ENCODE assay signal across 9 mouse cellular contexts in the genomic region with DNA sequence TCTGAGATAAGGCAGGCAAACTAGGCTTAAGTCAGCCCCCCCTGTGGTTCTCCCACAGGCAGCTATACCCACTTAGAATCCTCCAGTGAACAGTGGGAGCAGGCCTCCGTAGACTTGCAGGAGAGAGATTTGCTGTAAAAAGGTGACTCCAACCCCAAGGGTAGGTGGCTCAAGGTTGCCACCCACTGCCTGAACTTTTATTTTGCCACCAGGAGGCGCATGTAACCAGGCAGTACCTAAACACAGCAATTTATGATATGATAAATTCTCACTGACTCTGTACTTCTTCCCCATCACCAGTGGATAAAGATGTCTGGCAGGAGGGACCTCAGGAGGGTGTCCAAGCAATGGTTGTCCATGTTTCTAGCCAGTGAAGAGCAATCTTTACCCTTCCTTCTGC. TPM values are rescaled to one million over a fixed set of nuclear protein-coding genes. Genes with fewer than 3 reads are reported as not detected.
DNase-seq lines count a peak whose midpoint lies in the region; ATAC-seq and TF ChIP-seq lines count a peak whose summit lies in the region.
"Had no signal": no experiment of that assay in that cellular context is flagged by ENCODE, and none has a peak within 500 bp of the region (broad histone marks: within the 10 kb centered on the region; RNA-seq: fewer than 3 reads in every experiment).

No protein-coding gene starts in this region.

- H3K9me3 ChIP-seq in kidney, embryonic 15.5 days (replicated peaks), result no peaks in the 10 kb centered on the region
- no peaks in the 10 kb centered on the region for H3K9me3 ChIP-seq in midbrain, postnatal 0 days (ENCODE audit: low read length)
- H3K9me3 ChIP-seq in midbrain, embryonic 14.5 days (ENCODE audit: control insufficient read depth, low read length), result no peaks in the 10 kb centered on the region
- no peaks in the 10 kb centered on the region for H3K9me3 ChIP-seq in embryonic facial prominence, embryonic 10.5 days

- no peak for ATAC-seq in kidney, embryonic 15.5 days (replicated peaks; ENCODE audit: low FRiP score)
- no peak for ATAC-seq in midbrain, postnatal 0 days (ENCODE audit: low FRiP score)
- ATAC-seq in midbrain, embryonic 14.5 days (ENCODE audit: low FRiP score, low TSS enrichment), result no peak

- H3K36me3 ChIP-seq in kidney, adult 2 months (ENCODE audit: control insufficient read depth, insufficient read depth, low read length), result no peaks in the 10 kb centered on the region
- no peaks in the 10 kb centered on the region for H3K36me3 ChIP-seq in kidney, embryonic 15.5 days
- peaks cover 40% of the 10 kb centered on the region for H3K36me3 ChIP-seq in midbrain, postnatal 0 days (ENCODE audit: insufficient read depth, low read length)
- H3K36me3 ChIP-seq in midbrain, embryonic 14.5 days (ENCODE audit: control insufficient read depth, insufficient read depth, low read length), result no peaks in the 10 kb centered on the region
- no peaks in the 10 kb centered on the region for H3K36me3 ChIP-seq in embryonic facial prominence, embryonic 10.5 days (replicated peaks)

- no peak for TF ChIP-seq POLR2A in kidney, adult 2 months (IDR thresholded peaks at IDR 0.05; ENCODE audit: low read depth, low read length)

- WGBS in kidney, adult 2 months, result 54% methylated on average over 2 of the region's 2 CpGs
- 59% methylated on average over 2 of the region's 2 CpGs for WGBS in kidney, embryonic 15.5 days
- WGBS in midbrain, postnatal 0 days, result 59% methylated on average over 2 of the region's 2 CpGs
- WGBS in midbrain, embryonic 14.5 days, result 74% methylated on average over 2 of the region's 2 CpGs
- WGBS in embryonic facial prominence, embryonic 10.5 days, result 56% methylated on average over 2 of the region's 2 CpGs

- H3K9ac ChIP-seq in kidney, embryonic 15.5 days, result no peak overlapping the region
- H3K9ac ChIP-seq in midbrain, postnatal 0 days (replicated peaks; ENCODE audit: low read length, poor library complexity, severe bottlenecking), result no peak overlapping the region
- H3K9ac ChIP-seq in midbrain, embryonic 14.5 days (replicated peaks; ENCODE audit: low read length), result no peak overlapping the region

- TF ChIP-seq CTCF in kidney, adult 2 months (conservative IDR thresholded peaks at IDR 0.05; ENCODE audit: insufficient read depth, insufficient read length, low read depth, low read length), result peak; percentile 43
- TF ChIP-seq CTCF in midbrain, postnatal 0 days (IDR thresholded peaks at IDR 0.05), result peak; percentile 58

- H3K27ac ChIP-seq in kidney, adult 2 months (ENCODE audit: insufficient read depth, low read depth, low read length), result no peak overlapping the region
- H3K27ac ChIP-seq in kidney, embryonic 15.5 days, result no peak overlapping the region
- no peak overlapping the region for H3K27ac ChIP-seq in midbrain, postnatal 0 days (ENCODE audit: low read depth, low read length)
- no peak overlapping the region for H3K27ac ChIP-seq in midbrain, embryonic 14.5 days (replicated peaks; ENCODE audit: low read depth, low read length)
- H3K27ac ChIP-seq in embryonic facial prominence, embryonic 10.5 days (replicated peaks), result no peak overlapping the region
- H3K27ac ChIP-seq: macrophage had no signal

- peak; percentile 19 for DNase-seq in kidney, adult 2 months
- DNase-seq in midbrain, postnatal 0 days (ENCODE audit: low spot score), result no peak
- DNase-seq in midbrain, embryonic 14.5 days, result no peak
- DNase-seq in adipocyte (ENCODE audit: low spot score), result peak; percentile 27
- DNase-seq in thymus, postnatal 14 days, result peak; percentile 39
- no peak for DNase-seq in cerebellum, postnatal 36 days
- no peak for DNase-seq in embryonic facial prominence, embryonic 10.5 days (ENCODE audit: low spot score)

- H3K27me3 ChIP-seq in kidney, adult 2 months (replicated peaks; ENCODE audit: control insufficient read depth, insufficient read depth, low read length), result no peaks in the 10 kb centered on the region
- H3K27me3 ChIP-seq in kidney, embryonic 15.5 days, result peaks cover 8% of the 10 kb centered on the region; the same call in 1 of the 2 replicates
- no peaks in the 10 kb centered on the region for H3K27me3 ChIP-seq in midbrain, postnatal 0 days (ENCODE audit: insufficient read depth, low read length)
- H3K27me3 ChIP-seq in midbrain, embryonic 14.5 days (ENCODE audit: control insufficient read depth, insufficient read depth, low read length), result no peaks in the 10 kb centered on the region
- peaks cover 21% of the 10 kb centered on the region for H3K27me3 ChIP-seq in embryonic facial prominence, embryonic 10.5 days (replicated peaks; ENCODE audit: low read depth, poor library complexity, severe bottlenecking)

- H3K4me3 ChIP-seq in kidney, adult 2 months (ENCODE audit: insufficient read depth, low read depth, low read length), result no peak overlapping the region
- H3K4me3 ChIP-seq in kidney, embryonic 15.5 days (replicated peaks), result no peak overlapping the region
- H3K4me3 ChIP-seq in midbrain, postnatal 0 days (ENCODE audit: low read depth, low read length), result no peak overlapping the region
- H3K4me3 ChIP-seq in midbrain, embryonic 14.5 days (replicated peaks; ENCODE audit: low read depth, low read length), result no peak overlapping the region
- H3K4me3 ChIP-seq in embryonic facial prominence, embryonic 10.5 days, result no peak overlapping the region

- no peaks in the 10 kb centered on the region for H3K4me1 ChIP-seq in kidney, adult 2 months (ENCODE audit: control insufficient read depth, insufficient read depth, low read length)
- H3K4me1 ChIP-seq in kidney, embryonic 15.5 days, result no peaks in the 10 kb centered on the region
- peaks cover 3% of the 10 kb centered on the region; the same call in 1 of the 2 replicates for H3K4me1 ChIP-seq in midbrain, postnatal 0 days (ENCODE audit: insufficient read depth, low read length)
- peaks cover 4% of the 10 kb centered on the region; the same call in 1 of the 2 replicates for H3K4me1 ChIP-seq in midbrain, embryonic 14.5 days (ENCODE audit: control insufficient read depth, insufficient read depth, low read length)
- 0 out of 2 replicates have a peak, but pooled peaks cover 8% of the 10 kb centered on the region for H3K4me1 ChIP-seq in embryonic facial prominence, embryonic 10.5 days

- H3K4me2 ChIP-seq in kidney, embryonic 15.5 days, result no peak overlapping the region
- no peak overlapping the region for H3K4me2 ChIP-seq in midbrain, postnatal 0 days (ENCODE audit: low read depth, low read length, poor library complexity, severe bottlenecking)
- H3K4me2 ChIP-seq in midbrain, embryonic 14.5 days (ENCODE audit: low read length), result no peak overlapping the region

RNA-seq across cellular contexts. Expression of a gene that starts 38.1 kb away (rescaled TPM):
- polyA plus RNA-seq in kidney, adult 2 months (2012; rRNA removed), result 18.8 and 20.0 TPM in 2 replicates
- polyA plus RNA-seq in kidney, embryonic 15.5 days (2015; fragmentation: Nextera tagmentation; extraction: Ambion mirVana), result 18.3 and 19.5 TPM in 2 replicates
- total RNA-seq in midbrain, postnatal 0 days (2014; rRNA removed), result 11.3 and 14.0 TPM in 2 replicates
- 11.9 and 12.8 TPM in 2 replicates for polyA plus RNA-seq in midbrain, postnatal 0 days (2015; fragmentation: Nextera tagmentation; extraction: Ambion mirVana)
- 4.6 and 5.2 TPM in 2 replicates for polyA plus RNA-seq in midbrain, embryonic 14.5 days (2014; fragmentation: Nextera tagmentation; extraction: Ambion mirVana)
- polyA plus RNA-seq in embryonic facial prominence, embryonic 10.5 days (2016; fragmentation: Nextera tagmentation; extraction: Ambion mirVana), result 7.3 and 10.0 TPM in 2 replicates

Comparison
In these comparisons a context has a peak if more than half of its experiments do, and no peak if none do; other contexts are left out.
1. DNase-seq: peak in kidney, adult 2 months (single experiment), adipocyte (single experiment) and thymus, postnatal 14 days (single experiment); none in midbrain, postnatal 0 days (single experiment), midbrain, embryonic 14.5 days (single experiment), cerebellum, postnatal 36 days (0 of 2) and embryonic facial prominence, embryonic 10.5 days (single experiment).